Mouse (Mus musculus) hindbrain, embryonic 13.5 days (tissue): ENCODE measurements around the gene Snx14. TPM values are rescaled to one million over a fixed set of nuclear protein-coding genes. Genes with fewer than 3 reads are reported as not detected.

Experiments
- ATAC-seq: fragments of 200-750 bp; cut with Nextera tagmentation; 2 replicates; pipeline ENCODE4 v1.8.0; 2017; ENCODE audit warnings: moderate TSS enrichment; ENCODE audit not compliant: low FRiP score
- H3K27ac ChIP-seq: fragments of 300-500 bp; sonication (generic); 2 replicates; pipeline ENCODE4 v1.5.1; 2015; ENCODE audit warnings: inconsistent platforms, mild to moderate bottlenecking, moderate library complexity
- H3K27me3 ChIP-seq: fragments of 300-500 bp; sonication (generic); 2 replicates; pipeline ENCODE4 v1.6.1; 2015; ENCODE audit warnings: mild to moderate bottlenecking, inconsistent platforms
- H3K36me3 ChIP-seq: fragments of 300-500 bp; sonication (generic); 2 replicates; pipeline ENCODE4 v1.6.1; 2015; ENCODE audit warnings: mild to moderate bottlenecking, inconsistent platforms
- H3K4me1 ChIP-seq: fragments of 300-500 bp; sonication (generic); replicated peaks from 2 replicates; pipeline ENCODE4 v1.6.1; 2015; ENCODE audit warnings: inconsistent platforms
- H3K4me2 ChIP-seq: fragments of 300-500 bp; sonication (generic); 2 replicates; pipeline ENCODE4 v1.6.1; 2015; ENCODE audit warnings: inconsistent platforms, mild to moderate bottlenecking, moderate library complexity
- H3K4me3 ChIP-seq: fragments of 300-500 bp; sonication (generic); 2 replicates; pipeline ENCODE4 v1.5.1; 2015; ENCODE audit warnings: mild to moderate bottlenecking, inconsistent platforms
- H3K9ac ChIP-seq: fragments of 300-500 bp; sonication (generic); 2 replicates; pipeline ENCODE4 v1.6.1; 2015; ENCODE audit warnings: mild to moderate bottlenecking, inconsistent platforms
- H3K9me3 ChIP-seq: fragments of 300-500 bp; sonication (generic); 2 replicates; pipeline ENCODE4 v1.6.1; 2016; ENCODE audit warnings: inconsistent platforms
- WGBS: fragments of 180-500 bp; shearing (Covaris S2); methylation state at CpG from one replicate; pipeline ENCODE4 v1.1.7; 2015; 5-methylcytosine and 5-hydroxymethylcytosine counted together
- polyA plus RNA-seq: library from polyadenylated mRNA; unstranded; fragments of >200 nt; fragmentation: Nextera tagmentation; extraction: Ambion mirVana; gene quantifications from 2 replicates; pipeline ENCODE4 v1.2.1, GENCODE M21; 2015

The Snx14 gene
- polyA plus RNA-seq, 1 experiment from 2014 or later = 29.4 TPM

DNA sequence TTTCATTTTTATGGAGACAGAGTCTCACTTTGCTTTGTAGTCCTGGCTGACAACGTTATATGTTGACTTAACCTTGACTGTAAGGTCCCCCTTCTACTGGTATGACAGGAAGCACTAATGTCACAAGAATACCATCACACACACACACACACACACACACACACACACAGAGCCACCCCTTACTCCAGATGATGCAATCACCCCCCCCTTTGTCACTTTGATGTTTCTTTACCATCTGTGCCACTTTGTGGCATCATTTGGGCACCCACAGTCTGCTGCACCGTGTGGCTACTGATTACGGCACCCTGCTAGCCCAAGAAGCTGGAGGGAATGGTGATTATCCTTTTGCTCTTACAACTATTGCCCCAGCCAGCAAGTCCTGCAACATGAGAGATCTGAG is 81.6 kb downstream of the Snx14 start:
- no peaks in the 10 kb centered on the region for H3K27me3 ChIP-seq
- no peak overlapping the region for H3K27ac ChIP-seq
- 75% methylated on average over 3 of the region's 3 CpGs for whole genome bisulfite sequencing
- no peaks in the 10 kb centered on the region for H3K9me3 ChIP-seq
- peaks cover 13% of the 10 kb centered on the region for H3K4me1 ChIP-seq
- no peak overlapping the region for H3K9ac ChIP-seq
- H3K4me3 ChIP-seq = no peak overlapping the region
- no peaks in the 10 kb centered on the region for H3K36me3 ChIP-seq
- no peak overlapping the region for H3K4me2 ChIP-seq
- no peak for ATAC-seq

DNA sequence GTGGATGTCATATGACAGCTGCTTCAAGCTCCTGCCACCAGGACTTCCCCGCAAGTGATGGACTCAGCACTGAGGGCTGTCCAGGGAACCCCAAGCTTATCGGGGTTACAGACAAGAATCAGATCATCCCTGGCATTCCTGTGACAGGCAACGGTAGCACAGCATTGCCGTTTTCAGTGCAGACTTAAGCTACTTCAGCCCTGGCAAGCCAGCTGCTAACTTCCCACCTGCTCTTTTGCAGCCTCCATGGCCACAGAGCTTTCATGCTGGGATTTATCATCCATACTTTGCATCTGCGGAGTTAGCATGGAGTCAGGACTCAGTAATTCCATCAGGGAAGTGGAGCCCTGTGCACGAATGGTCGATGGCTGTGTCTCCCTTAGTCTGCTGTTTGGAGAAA is 85.3 kb downstream of the Snx14 start:
- Histone ChIP-seq H3K4me1 (peaks cover 13% of the 10 kb centered on the region), H3K9me3 (no peaks in the 10 kb centered on the region), H3K27ac (no peak overlapping the region), H3K4me3 (no peak overlapping the region), H3K27me3 (no peaks in the 10 kb centered on the region), H3K36me3 (no peaks in the 10 kb centered on the region), H3K4me2 (no peak overlapping the region), H3K9ac (no peak overlapping the region)
- ATAC-seq = no peak
- 89% methylated on average over 7 of the region's 7 CpGs for WGBS

DNA sequence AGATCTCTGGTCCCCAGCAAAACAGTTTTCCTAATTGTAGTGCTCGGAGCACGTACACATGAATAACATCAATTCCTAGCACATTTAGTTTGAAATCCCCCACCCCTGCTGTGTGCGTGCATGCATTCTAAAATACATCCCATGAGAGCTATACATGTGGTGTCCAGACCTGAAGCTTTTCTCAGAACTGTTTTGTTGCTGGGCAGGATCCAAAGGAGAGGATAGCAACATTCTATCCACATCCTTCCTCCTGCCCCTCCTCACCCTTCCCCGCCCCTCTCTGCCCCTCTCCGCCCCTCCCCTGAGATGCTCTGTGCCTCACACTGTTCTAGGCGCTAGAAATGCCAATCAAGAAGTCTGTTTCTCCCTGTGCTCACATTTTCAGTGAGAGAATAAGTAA is 86.0 kb downstream of the Snx14 start:
- ATAC-seq = peak; percentile 68
- H3K27ac ChIP-seq = no peak overlapping the region

DNA sequence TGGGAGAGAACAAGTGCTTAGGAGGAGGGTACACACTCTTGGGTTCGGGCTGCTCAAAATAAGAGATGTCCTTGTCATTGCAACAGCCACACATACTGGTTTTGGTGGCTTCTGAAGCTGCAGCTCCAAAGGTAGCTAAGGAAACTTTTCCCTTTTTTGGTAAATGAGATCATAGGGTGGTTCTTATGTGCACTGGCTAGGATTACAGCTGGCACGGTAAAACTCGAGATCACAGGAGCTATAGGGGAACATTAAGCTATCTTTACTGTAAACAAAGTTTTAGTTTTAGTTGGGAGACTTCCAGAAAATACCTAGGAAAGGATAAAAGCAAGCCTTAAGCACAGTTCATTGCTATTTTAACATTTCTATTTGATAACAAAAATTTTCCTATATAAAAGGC is 87.6 kb downstream of the Snx14 start:
- no peaks in the 10 kb centered on the region for H3K9me3 ChIP-seq
- H3K27me3 ChIP-seq = no peaks in the 10 kb centered on the region
- 77% methylated on average over 3 of the region's 3 CpGs for WGBS
- H3K27ac ChIP-seq = no peak overlapping the region
- no peaks in the 10 kb centered on the region for H3K36me3 ChIP-seq
- no peak overlapping the region for H3K4me2 ChIP-seq
- H3K4me3 ChIP-seq = no peak overlapping the region
- peaks cover 13% of the 10 kb centered on the region for H3K4me1 ChIP-seq
- no peak for ATAC-seq
- H3K9ac ChIP-seq = no peak overlapping the region

More for the DNA sequence above, 86.0 kb downstream of the Snx14 start:
- Histone ChIP-seq H3K9me3 (no peaks in the 10 kb centered on the region), H3K4me2 (no peak overlapping the region), H3K9ac (no peak overlapping the region; the same call in 1 of the 2 replicates), H3K4me3 (no peak overlapping the region), H3K4me1 (peaks cover 13% of the 10 kb centered on the region), H3K27me3 (no peaks in the 10 kb centered on the region), H3K36me3 (no peaks in the 10 kb centered on the region)
- WGBS = 56% methylated on average over 6 of the region's 6 CpGs

DNA sequence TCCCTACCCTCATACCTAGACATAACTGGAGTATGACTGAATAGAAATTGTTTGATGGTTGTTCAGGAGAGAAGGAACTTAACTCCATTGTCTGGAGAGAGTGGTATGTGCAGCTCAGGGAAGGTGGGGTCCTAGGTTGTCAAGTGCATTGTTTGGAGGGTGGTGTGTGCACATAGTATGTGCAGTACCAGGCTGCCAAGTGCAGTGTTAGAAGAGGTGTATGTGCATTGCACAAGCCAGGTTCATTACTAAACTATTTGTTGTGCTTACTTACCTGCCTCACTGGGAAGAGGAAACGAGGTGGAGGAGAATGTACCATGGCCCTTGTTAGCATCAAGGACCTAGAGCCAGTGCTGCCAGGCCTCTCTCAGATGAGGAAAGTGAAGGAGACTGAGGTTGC is 88.4 kb downstream of the Snx14 start:
- peaks cover 13% of the 10 kb centered on the region for H3K4me1 ChIP-seq
- ATAC-seq = no peak
- H3K9ac ChIP-seq = no peak overlapping the region
- H3K27me3 ChIP-seq = no peaks in the 10 kb centered on the region
- H3K4me3 ChIP-seq = no peak overlapping the region
- WGBS = 85% methylated on average over 1 of the region's 1 CpGs
- no peaks in the 10 kb centered on the region for H3K9me3 ChIP-seq
- H3K4me2 ChIP-seq = no peak overlapping the region
- H3K27ac ChIP-seq = no peak overlapping the region
- no peaks in the 10 kb centered on the region for H3K36me3 ChIP-seq

DNA sequence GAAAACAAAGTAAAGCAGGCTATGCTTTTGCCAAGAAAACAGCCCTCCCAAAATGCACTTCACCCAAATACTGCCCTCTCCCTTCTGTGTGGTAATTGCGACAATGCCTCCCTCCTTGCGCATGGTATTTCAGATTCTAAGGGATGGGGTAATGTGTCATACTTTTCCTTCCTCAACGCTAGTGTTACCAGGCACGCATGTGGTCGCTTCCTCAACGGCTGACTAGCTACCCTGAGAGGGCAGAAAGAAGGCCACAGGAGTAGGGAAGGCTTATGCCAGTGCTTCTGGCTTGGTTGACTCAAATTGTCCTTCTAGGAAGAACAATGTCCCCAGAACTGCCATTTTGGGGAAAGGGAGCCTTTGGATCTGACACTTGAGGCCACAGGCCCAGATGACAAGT is 90.1 kb downstream of the Snx14 start:
- H3K36me3 ChIP-seq = no peaks in the 10 kb centered on the region
- H3K27ac ChIP-seq = no peak overlapping the region
- WGBS = 86% methylated on average over 6 of the region's 6 CpGs
- no peak overlapping the region for H3K9ac ChIP-seq
- H3K27me3 ChIP-seq = no peaks in the 10 kb centered on the region
- no peak overlapping the region for H3K4me2 ChIP-seq
- ATAC-seq = no peak
- no peaks in the 10 kb centered on the region for H3K9me3 ChIP-seq
- peaks cover 13% of the 10 kb centered on the region for H3K4me1 ChIP-seq
- H3K4me3 ChIP-seq = no peak overlapping the region

DNA sequence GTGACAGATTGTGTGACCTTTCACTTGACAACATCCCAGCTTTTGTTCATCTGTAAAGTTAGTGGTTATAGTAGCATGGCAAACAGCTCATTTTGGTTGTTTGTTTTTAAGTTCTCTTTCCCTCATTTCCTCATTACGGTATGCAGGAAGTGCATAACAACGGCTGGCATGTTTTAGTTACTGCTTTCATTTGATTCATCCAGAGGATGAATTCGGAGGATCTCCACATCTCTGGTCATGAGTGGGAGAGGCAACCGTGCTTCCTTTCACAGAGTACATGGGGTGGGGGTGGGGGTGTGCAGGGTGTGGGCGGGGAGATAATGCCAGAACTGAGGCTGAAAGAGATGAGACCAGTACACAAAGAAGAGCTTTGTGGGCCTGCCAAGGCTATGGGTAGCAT is 91.9 kb downstream of the Snx14 start:
- no peak overlapping the region for H3K27ac ChIP-seq
- no peaks in the 10 kb centered on the region for H3K4me1 ChIP-seq
- no peaks in the 10 kb centered on the region for H3K36me3 ChIP-seq
- no peak overlapping the region for H3K9ac ChIP-seq
- H3K9me3 ChIP-seq = no peaks in the 10 kb centered on the region
- ATAC-seq = no peak
- no peak overlapping the region for H3K4me2 ChIP-seq
- no peaks in the 10 kb centered on the region for H3K27me3 ChIP-seq
- H3K4me3 ChIP-seq = no peak overlapping the region
- 74% methylated on average over 5 of the region's 5 CpGs for WGBS

DNA sequence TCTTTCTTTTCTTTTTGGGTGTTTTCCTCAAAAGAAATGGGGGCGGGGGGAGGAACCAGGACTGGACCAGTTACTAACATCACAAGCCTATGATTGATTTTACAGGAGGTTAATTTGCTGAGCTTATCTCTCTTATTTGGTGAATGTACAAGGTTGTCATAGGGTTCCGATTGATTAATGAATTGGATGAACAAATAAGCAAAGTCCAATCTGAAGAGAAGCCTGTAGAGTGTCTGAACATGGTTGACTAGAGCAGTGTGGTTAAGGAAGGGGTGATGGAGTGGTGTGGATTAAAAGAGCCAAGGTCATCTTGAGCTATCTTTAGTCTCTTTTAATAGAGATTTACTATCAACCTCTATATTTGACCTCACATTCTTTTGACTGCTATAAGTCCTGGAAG is 94.3 kb downstream of the Snx14 start:
- H3K27ac ChIP-seq = no peak overlapping the region
- WGBS = 87% methylated on average over 2 of the region's 2 CpGs
- H3K4me3 ChIP-seq = no peak overlapping the region
- no peaks in the 10 kb centered on the region for H3K27me3 ChIP-seq
- no peak overlapping the region for H3K4me2 ChIP-seq
- no peaks in the 10 kb centered on the region for H3K9me3 ChIP-seq
- no peaks in the 10 kb centered on the region for H3K4me1 ChIP-seq
- no peak for ATAC-seq
- H3K9ac ChIP-seq = no peak overlapping the region
- H3K36me3 ChIP-seq = no peaks in the 10 kb centered on the region

DNA sequence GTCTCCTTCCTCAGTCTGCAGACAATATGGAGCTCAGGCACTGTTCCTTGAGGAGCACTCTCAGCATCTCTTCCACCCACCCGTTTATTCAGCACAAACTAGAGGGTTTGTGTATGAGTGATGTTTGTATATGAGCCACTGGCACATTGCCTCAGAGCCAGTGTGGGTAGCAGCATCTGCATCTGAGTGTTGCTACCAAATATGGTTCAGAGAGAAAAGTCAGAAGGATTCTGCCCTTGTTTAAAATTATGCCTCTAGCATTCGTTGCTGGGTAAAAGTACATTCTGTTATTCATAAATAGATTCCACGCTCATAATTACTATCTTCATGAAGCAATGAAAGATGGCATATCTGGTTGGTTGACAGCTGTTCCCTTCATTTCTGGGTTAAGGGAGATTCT is 96.1 kb downstream of the Snx14 start:
- Histone ChIP-seq H3K9me3 (no peaks in the 10 kb centered on the region), H3K27me3 (no peaks in the 10 kb centered on the region), H3K36me3 (no peaks in the 10 kb centered on the region), H3K4me3 (no peak overlapping the region), H3K4me1 (no peaks in the 10 kb centered on the region), H3K9ac (no peak overlapping the region), H3K27ac (no peak overlapping the region), H3K4me2 (no peak overlapping the region)
- ATAC-seq = no peak
- 70% methylated on average over 3 of the region's 3 CpGs for WGBS

DNA sequence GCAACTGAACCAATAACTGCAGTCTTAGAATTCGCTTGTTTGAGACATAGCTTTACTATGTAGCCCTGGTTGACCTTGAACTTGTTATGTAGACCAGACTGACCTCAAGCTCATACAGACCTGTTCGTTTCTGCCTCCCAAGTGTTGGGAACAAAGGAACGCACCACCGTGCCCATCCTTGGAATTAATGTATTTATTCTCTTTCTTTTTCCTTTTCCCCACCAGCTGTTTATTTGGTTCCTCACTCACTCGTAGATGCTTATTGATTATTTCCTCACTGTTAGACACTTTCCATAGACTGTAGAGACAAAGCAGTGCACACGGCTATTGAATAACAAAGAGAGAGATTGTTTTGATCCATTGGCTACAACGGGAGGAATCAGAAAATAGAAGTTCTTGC is 96.5 kb downstream of the Snx14 start:
- no peak for ATAC-seq
- H3K4me1 ChIP-seq = no peaks in the 10 kb centered on the region
- H3K27me3 ChIP-seq = no peaks in the 10 kb centered on the region
- H3K9ac ChIP-seq = no peak overlapping the region
- WGBS = 26% methylated on average over 7 of the region's 7 CpGs
- no peak overlapping the region for H3K4me2 ChIP-seq
- no peaks in the 10 kb centered on the region for H3K9me3 ChIP-seq
- no peak overlapping the region for H3K27ac ChIP-seq
- H3K4me3 ChIP-seq = no peak overlapping the region
- H3K36me3 ChIP-seq = no peaks in the 10 kb centered on the region

DNA sequence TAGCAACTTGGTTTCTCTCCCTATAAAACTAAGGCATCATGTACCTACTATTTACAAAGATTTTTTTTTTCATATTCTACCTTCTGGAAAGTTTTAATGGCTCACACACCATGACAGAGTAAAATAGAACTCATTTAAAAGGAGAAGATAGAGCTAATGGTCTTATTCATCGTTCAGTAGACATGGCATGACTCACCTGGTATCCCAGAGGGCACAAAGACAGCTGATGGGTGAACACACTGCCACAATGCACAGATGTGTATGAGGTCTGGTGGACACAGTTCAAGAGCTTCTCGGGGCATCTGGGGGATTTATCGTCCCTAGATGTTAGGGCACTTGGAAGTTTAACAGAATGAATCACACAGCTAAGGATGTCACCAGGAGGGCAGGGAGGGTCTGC is 97.9 kb downstream of the Snx14 start:
- no peaks in the 10 kb centered on the region for H3K4me1 ChIP-seq
- no peak for ATAC-seq
- H3K4me2 ChIP-seq = no peak overlapping the region
- H3K27me3 ChIP-seq = no peaks in the 10 kb centered on the region
- WGBS = 91% methylated on average over 3 of the region's 3 CpGs
- no peak overlapping the region for H3K9ac ChIP-seq
- no peak overlapping the region for H3K27ac ChIP-seq
- no peaks in the 10 kb centered on the region for H3K36me3 ChIP-seq
- H3K9me3 ChIP-seq = no peaks in the 10 kb centered on the region
- no peak overlapping the region for H3K4me3 ChIP-seq

DNA sequence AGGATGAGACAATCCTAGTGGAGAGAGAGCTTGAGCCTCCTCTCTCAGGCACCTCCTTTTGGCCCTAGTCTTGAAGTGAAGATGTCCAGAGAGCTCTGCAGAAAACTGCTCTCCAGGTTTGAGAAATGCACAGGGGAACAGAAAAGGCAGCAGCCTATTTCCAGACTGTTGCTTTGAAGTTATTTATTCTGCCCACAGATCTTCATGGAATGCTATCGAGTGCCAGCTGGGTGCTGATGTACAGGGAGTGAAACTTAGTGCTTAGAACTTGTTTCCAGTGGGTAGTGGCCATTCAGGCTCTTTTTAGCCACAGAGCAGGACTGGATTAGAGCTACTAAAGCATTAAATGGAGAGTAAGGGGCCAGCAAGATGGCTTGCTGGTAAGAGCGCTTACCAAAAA is 102.9 kb downstream of the Snx14 start:
- ATAC-seq = no peak
- H3K27me3 ChIP-seq = peaks cover 5% of the 10 kb centered on the region; the same call in 1 of the 2 replicates
- H3K4me2 ChIP-seq = no peak overlapping the region
- no peak overlapping the region for H3K9ac ChIP-seq
- H3K36me3 ChIP-seq = no peaks in the 10 kb centered on the region
- H3K4me1 ChIP-seq = peaks cover 8% of the 10 kb centered on the region
- H3K4me3 ChIP-seq = no peak overlapping the region
- H3K9me3 ChIP-seq = no peaks in the 10 kb centered on the region
- WGBS = 76% methylated on average over 1 of the region's 2 CpGs
- no peak overlapping the region for H3K27ac ChIP-seq

DNA sequence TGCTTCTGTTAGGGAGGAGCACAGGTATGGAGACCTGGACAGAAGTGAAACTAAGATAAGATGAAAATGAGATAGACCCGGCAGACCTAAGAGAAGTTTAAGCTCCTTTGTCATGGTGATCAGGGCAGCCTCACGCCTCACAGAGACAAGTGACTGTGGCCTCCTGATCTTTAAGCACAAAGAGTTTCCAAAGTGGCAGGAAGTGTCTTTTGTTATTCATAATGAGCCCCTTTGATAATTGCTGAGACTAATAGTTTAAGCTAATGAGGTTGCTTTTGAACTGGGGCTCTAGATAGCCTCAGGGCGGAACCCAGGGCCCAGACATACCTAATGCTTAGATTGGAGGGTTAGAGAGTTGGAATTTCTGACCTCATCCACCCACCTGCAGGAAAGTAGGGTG is 106.3 kb downstream of the Snx14 start:
- Histone ChIP-seq H3K9me3 (no peaks in the 10 kb centered on the region), H3K27ac (no peak overlapping the region), H3K9ac (no peak overlapping the region), H3K4me3 (no peak overlapping the region), H3K27me3 (peaks cover 38% of the 10 kb centered on the region), H3K4me1 (peaks cover 15% of the 10 kb centered on the region), H3K4me2 (no peak overlapping the region), H3K36me3 (no peaks in the 10 kb centered on the region)
- WGBS = 12% methylated on average over 3 of the region's 3 CpGs
- no peak for ATAC-seq

DNA sequence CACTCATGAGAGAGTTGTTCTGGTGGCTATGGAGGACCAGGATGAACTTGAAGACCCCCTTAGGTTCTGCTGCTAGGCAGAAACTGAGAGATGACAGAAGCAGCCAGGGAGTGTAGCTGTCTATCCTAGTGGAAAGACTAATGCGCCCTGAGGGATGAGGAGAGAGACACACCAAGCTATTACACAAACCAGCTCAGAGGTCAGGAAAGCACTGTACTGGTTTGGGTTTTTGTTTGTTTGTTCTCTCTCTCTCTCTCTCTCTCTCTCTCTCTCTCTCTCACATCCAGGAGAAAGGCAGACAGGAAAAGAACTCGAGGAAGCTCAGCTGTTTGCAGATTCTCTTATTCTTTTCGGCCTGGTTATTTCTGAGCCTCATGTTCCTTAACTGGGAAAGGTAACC is 108.4 kb downstream of the Snx14 start:
- 75% methylated on average over 3 of the region's 3 CpGs for WGBS

More for the DNA sequence above, 108.4 kb downstream of the Snx14 start:
- no peak for ATAC-seq
- H3K9ac ChIP-seq = no peak overlapping the region
- no peaks in the 10 kb centered on the region for H3K36me3 ChIP-seq
- H3K4me2 ChIP-seq = no peak overlapping the region
- peaks cover 15% of the 10 kb centered on the region for H3K4me1 ChIP-seq
- no peaks in the 10 kb centered on the region for H3K9me3 ChIP-seq
- no peak overlapping the region for H3K27ac ChIP-seq
- H3K4me3 ChIP-seq = no peak overlapping the region
- H3K27me3 ChIP-seq = peaks cover 52% of the 10 kb centered on the region
